Mouse (Mus musculus): ENCODE results near the gene Asb10. TPM values are rescaled to one million over a fixed set of nuclear protein-coding genes. Genes with fewer than 3 reads are reported as not detected.
A peak's percentile ranks its signal among the peaks of the same experiment; 100 is the strongest.

Gene Asb10
- total and polyA plus RNA-seq, 2 experiments from 2014 or later, result 20.8 to 44.0 TPM

- Histone ChIP-seq H3K4me3 (ENCODE audit: low read depth, low read length) (no peak overlapping the region), H3K9ac (replicated peaks; ENCODE audit: low read depth, low read length) (no peak overlapping the region), H3K9me3 (replicated peaks; ENCODE audit: control insufficient read depth, low read length) (no peaks in the 10 kb centered on the region), H3K27ac (ENCODE audit: low read depth) (no peak overlapping the region), H3K36me3 (replicated peaks; ENCODE audit: control insufficient read depth, insufficient read depth, low read length) (peaks cover 91% of the 10 kb centered on the region), H3K4me2 (ENCODE audit: low read depth, low read length) (no peak overlapping the region), H3K27me3 (ENCODE audit: control insufficient read depth, insufficient read depth, low read length) (no peaks in the 10 kb centered on the region), H3K4me1 (ENCODE audit: control insufficient read depth, insufficient read depth) (no peaks in the 10 kb centered on the region)
- DNase-seq (ENCODE audit: low spot score) (no peak), ATAC-seq (ENCODE audit: insufficient read depth, low read depth) (no peak)
- WGBS, result 88% methylated on average over 14 of the region's 14 CpGs
- no peak for TF ChIP-seq CTCF (IDR thresholded peaks at IDR 0.05; ENCODE audit: low read depth)
- no peak for TF ChIP-seq EP300 (IDR thresholded peaks at IDR 0.05; ENCODE audit: low read depth)
Observed at GRCm38 (mm10) chr5:24490413-24490920, 50.3 kb downstream of the Asb10 start.

DNA sequence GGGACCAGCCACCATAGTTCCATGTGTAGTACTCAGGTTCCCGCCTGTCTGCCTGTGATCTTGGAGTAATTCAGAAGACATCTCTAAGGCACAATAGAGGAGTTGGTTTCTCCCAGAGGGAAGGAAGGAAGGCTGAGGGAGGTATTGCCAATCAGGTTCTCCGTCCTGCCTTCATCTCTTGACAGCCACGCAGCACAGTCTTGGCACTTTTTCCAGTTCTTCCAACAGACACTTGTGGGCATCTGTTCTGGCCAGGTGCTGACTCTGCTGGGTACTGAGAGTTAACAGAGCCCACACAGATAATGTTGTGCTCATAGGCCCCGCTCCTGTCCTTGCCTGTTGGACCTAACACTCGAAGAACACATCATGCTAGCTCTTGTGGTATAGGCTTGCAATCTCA, 54.0 kb downstream of the Asb10 start:
- H3K36me3 ChIP-seq (replicated peaks; ENCODE audit: control insufficient read depth, insufficient read depth, low read length), result peaks cover 79% of the 10 kb centered on the region
- ATAC-seq (ENCODE audit: insufficient read depth, low read depth) (no peak), DNase-seq (ENCODE audit: low spot score) (no peak)
- no peak overlapping the region for H3K4me2 ChIP-seq (ENCODE audit: low read depth, low read length)
- no peaks in the 10 kb centered on the region for H3K9me3 ChIP-seq (replicated peaks; ENCODE audit: control insufficient read depth, low read length)
- H3K4me1 ChIP-seq (ENCODE audit: control insufficient read depth, insufficient read depth), result no peaks in the 10 kb centered on the region
- H3K27me3 ChIP-seq (ENCODE audit: control insufficient read depth, insufficient read depth, low read length), result no peaks in the 10 kb centered on the region
- TF ChIP-seq CTCF (IDR thresholded peaks at IDR 0.05; ENCODE audit: low read depth) (no peak), EP300 (IDR thresholded peaks at IDR 0.05; ENCODE audit: low read depth) (no peak)
- no peak overlapping the region for H3K4me3 ChIP-seq (ENCODE audit: low read depth, low read length)
- H3K27ac ChIP-seq (ENCODE audit: low read depth), result no peak overlapping the region
- H3K9ac ChIP-seq (replicated peaks; ENCODE audit: low read depth, low read length), result no peak overlapping the region
- WGBS, result 83% methylated on average over 5 of the region's 5 CpGs

DNA sequence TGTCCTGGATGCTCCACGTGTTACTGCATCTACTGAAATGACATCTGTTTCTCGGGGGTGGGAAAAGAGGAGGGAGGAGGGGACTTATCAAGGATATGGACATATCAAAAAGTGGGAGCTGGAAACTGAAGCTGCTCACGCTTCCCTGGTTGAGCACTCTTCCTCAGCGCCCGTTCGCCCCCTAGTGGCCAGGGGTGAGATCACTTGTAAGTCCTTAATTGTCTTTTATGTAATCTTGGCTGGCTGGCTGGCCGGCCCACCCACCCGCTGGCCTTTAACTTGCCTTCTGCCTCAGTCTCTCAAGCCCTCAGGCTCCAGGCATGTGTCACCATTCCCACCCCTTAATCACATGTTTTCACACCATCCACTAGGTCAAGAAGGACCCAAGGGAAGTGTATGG, 54.7 kb downstream of the Asb10 start:
- DNase-seq (ENCODE audit: low spot score), result peak; percentile 77
- no peak for ATAC-seq (ENCODE audit: insufficient read depth, low read depth)
- H3K4me3 ChIP-seq (ENCODE audit: low read depth, low read length), result no peak overlapping the region
- 3% methylated on average over 8 of the region's 8 CpGs for WGBS
- H3K36me3 ChIP-seq (replicated peaks; ENCODE audit: control insufficient read depth, insufficient read depth, low read length), result peaks cover 76% of the 10 kb centered on the region
- H3K9me3 ChIP-seq (replicated peaks; ENCODE audit: control insufficient read depth, low read length), result no peaks in the 10 kb centered on the region
- H3K27ac ChIP-seq (ENCODE audit: low read depth), result no peak overlapping the region
- H3K9ac ChIP-seq (replicated peaks; ENCODE audit: low read depth, low read length), result no peak overlapping the region
- peak; percentile 85 for TF ChIP-seq CTCF (IDR thresholded peaks at IDR 0.05; ENCODE audit: low read depth)
- TF ChIP-seq EP300 (IDR thresholded peaks at IDR 0.05; ENCODE audit: low read depth), result no peak
- no peaks in the 10 kb centered on the region for H3K27me3 ChIP-seq (ENCODE audit: control insufficient read depth, insufficient read depth, low read length)
- no peak overlapping the region for H3K4me2 ChIP-seq (ENCODE audit: low read depth, low read length)
- no peaks in the 10 kb centered on the region for H3K4me1 ChIP-seq (ENCODE audit: control insufficient read depth, insufficient read depth)

- Histone ChIP-seq H3K36me3 (replicated peaks; ENCODE audit: control insufficient read depth, insufficient read depth, low read length) (peaks cover 76% of the 10 kb centered on the region), H3K4me1 (ENCODE audit: control insufficient read depth, insufficient read depth) (no peaks in the 10 kb centered on the region), H3K9ac (replicated peaks; ENCODE audit: low read depth, low read length) (no peak overlapping the region), H3K27ac (ENCODE audit: low read depth) (no peak overlapping the region), H3K4me3 (ENCODE audit: low read depth, low read length) (no peak overlapping the region), H3K4me2 (ENCODE audit: low read depth, low read length) (no peak overlapping the region), H3K27me3 (ENCODE audit: control insufficient read depth, insufficient read depth, low read length) (no peaks in the 10 kb centered on the region), H3K9me3 (replicated peaks; ENCODE audit: control insufficient read depth, low read length) (no peaks in the 10 kb centered on the region)
- WGBS, result 42% methylated on average over 22 of the region's 22 CpGs
- no peak for ATAC-seq (ENCODE audit: insufficient read depth, low read depth)
- no peak for DNase-seq (ENCODE audit: low spot score)
- TF ChIP-seq CTCF (IDR thresholded peaks at IDR 0.05; ENCODE audit: low read depth) (no peak), EP300 (IDR thresholded peaks at IDR 0.05; ENCODE audit: low read depth) (no peak)
Observed at GRCm38 (mm10) chr5:24484963-24485362, 55.8 kb downstream of the Asb10 start.

DNA sequence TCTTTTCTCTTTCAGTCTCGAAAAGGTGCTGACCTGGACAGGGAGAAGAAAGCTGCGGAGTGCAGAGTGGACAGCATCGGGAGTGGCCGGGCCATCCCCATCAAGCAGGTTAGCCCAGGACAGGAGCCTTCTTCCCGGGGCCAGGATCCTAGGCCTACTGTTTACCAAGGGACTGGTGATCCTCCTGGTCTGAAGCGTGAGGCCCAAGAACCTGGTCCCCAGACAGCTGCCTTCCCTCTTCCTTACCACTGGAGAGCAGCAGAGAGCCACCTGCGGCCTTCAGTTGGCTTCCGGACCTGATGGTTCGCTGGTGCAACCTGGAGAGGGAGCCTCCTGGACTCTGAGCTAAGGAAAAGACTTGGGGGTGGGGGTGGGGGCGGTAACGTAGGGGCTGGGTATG, 57.5 kb downstream of the Asb10 start:
- DNase-seq (ENCODE audit: low spot score) (peak; percentile 74), ATAC-seq (ENCODE audit: insufficient read depth, low read depth) (peak; percentile 58)
- WGBS, result 41% methylated on average over 11 of the region's 11 CpGs
- H3K4me2 ChIP-seq (ENCODE audit: low read depth, low read length), result no peak overlapping the region
- H3K27ac ChIP-seq (ENCODE audit: low read depth), result no peak overlapping the region
- no peak overlapping the region for H3K4me3 ChIP-seq (ENCODE audit: low read depth, low read length)
- TF ChIP-seq EP300 (IDR thresholded peaks at IDR 0.05; ENCODE audit: low read depth), result no peak
- peak; percentile 90 for TF ChIP-seq CTCF (IDR thresholded peaks at IDR 0.05; ENCODE audit: low read depth)
- H3K9ac ChIP-seq (replicated peaks; ENCODE audit: low read depth, low read length), result no peak overlapping the region
- peaks cover 76% of the 10 kb centered on the region for H3K36me3 ChIP-seq (replicated peaks; ENCODE audit: control insufficient read depth, insufficient read depth, low read length)
- no peaks in the 10 kb centered on the region for H3K4me1 ChIP-seq (ENCODE audit: control insufficient read depth, insufficient read depth)
- no peaks in the 10 kb centered on the region for H3K27me3 ChIP-seq (ENCODE audit: control insufficient read depth, insufficient read depth, low read length)
- no peaks in the 10 kb centered on the region for H3K9me3 ChIP-seq (replicated peaks; ENCODE audit: control insufficient read depth, low read length)

Other genes with a start within 250 kb of the Asb10 start
- 86.1 and 120 TPM in 2 replicates for gene Kcnh2, start 189.4 kb downstream of the Asb10 start, total RNA-seq (2014; rRNA removed; ENCODE audit: low replicate concordance)
- 29.4 and 32.1 TPM in 2 replicates for gene Kcnh2, start 189.4 kb downstream of the Asb10 start, polyA plus RNA-seq (2015; fragmentation: Nextera tagmentation; extraction: Ambion mirVana)
- 50.9 and 52.1 TPM in 2 replicates for gene Nos3, start 176.2 kb downstream of the Asb10 start, total RNA-seq (2014; rRNA removed; ENCODE audit: low replicate concordance)
- 21.1 and 25.6 TPM in 2 replicates for gene Nos3, start 176.2 kb downstream of the Asb10 start, polyA plus RNA-seq (2015; fragmentation: Nextera tagmentation; extraction: Ambion mirVana)
- gene Atg9b, start 148.8 kb downstream of the Asb10 start, total RNA-seq (2014; rRNA removed; ENCODE audit: low replicate concordance), result 0.15 and 0.66 TPM in 2 replicates
- 0.34 and 0.47 TPM in 2 replicates for gene Atg9b, start 148.8 kb downstream of the Asb10 start, polyA plus RNA-seq (2015; fragmentation: Nextera tagmentation; extraction: Ambion mirVana)
- 141 and 159 TPM in 2 replicates for gene Abcb8, start 147.3 kb downstream of the Asb10 start, total RNA-seq (2014; rRNA removed; ENCODE audit: low replicate concordance)
- 69.2 and 73.2 TPM in 2 replicates for gene Abcb8, start 147.3 kb downstream of the Asb10 start, polyA plus RNA-seq (2015; fragmentation: Nextera tagmentation; extraction: Ambion mirVana)
- not detected in 2 replicates for gene Asic3, start 127.6 kb downstream of the Asb10 start, total RNA-seq (2014; rRNA removed; ENCODE audit: low replicate concordance)
- gene Asic3, start 127.6 kb downstream of the Asb10 start, polyA plus RNA-seq (2015; fragmentation: Nextera tagmentation; extraction: Ambion mirVana), result 0.08 and 0.10 TPM in 2 replicates
- gene Cdk5, start 117.4 kb downstream of the Asb10 start, total RNA-seq (2014; rRNA removed; ENCODE audit: low replicate concordance), result 17.3 and 21.6 TPM in 2 replicates
- 30.9 and 32.2 TPM in 2 replicates for gene Cdk5, start 117.4 kb downstream of the Asb10 start, polyA plus RNA-seq (2015; fragmentation: Nextera tagmentation; extraction: Ambion mirVana)
- gene Slc4a2, start 117.1 kb downstream of the Asb10 start, total RNA-seq (2014; rRNA removed; ENCODE audit: low replicate concordance), result 74.9 and 110 TPM in 2 replicates
- gene Slc4a2, start 117.1 kb downstream of the Asb10 start, polyA plus RNA-seq (2015; fragmentation: Nextera tagmentation; extraction: Ambion mirVana), result 20.8 and 21.5 TPM in 2 replicates
- gene Fastk, start 95.7 kb downstream of the Asb10 start, total RNA-seq (2014; rRNA removed; ENCODE audit: low replicate concordance), result 368 and 470 TPM in 2 replicates
- gene Fastk, start 95.7 kb downstream of the Asb10 start, polyA plus RNA-seq (2015; fragmentation: Nextera tagmentation; extraction: Ambion mirVana), result 219 and 223 TPM in 2 replicates
- gene Tmub1, start 93.1 kb downstream of the Asb10 start, total RNA-seq (2014; rRNA removed; ENCODE audit: low replicate concordance), result 30.8 and 36.7 TPM in 2 replicates
- gene Tmub1, start 93.1 kb downstream of the Asb10 start, polyA plus RNA-seq (2015; fragmentation: Nextera tagmentation; extraction: Ambion mirVana), result 16.5 and 17.3 TPM in 2 replicates
- gene Agap3, start 88.8 kb downstream of the Asb10 start, total RNA-seq (2014; rRNA removed; ENCODE audit: low replicate concordance), result 39.3 and 40.6 TPM in 2 replicates
- gene Agap3, start 88.8 kb downstream of the Asb10 start, polyA plus RNA-seq (2015; fragmentation: Nextera tagmentation; extraction: Ambion mirVana), result 15.6 and 18.3 TPM in 2 replicates
- gene Gbx1, start 13.8 kb downstream of the Asb10 start, total RNA-seq (2014; rRNA removed; ENCODE audit: low replicate concordance), result not detected in 2 replicates
- gene Gbx1, start 13.8 kb downstream of the Asb10 start, polyA plus RNA-seq (2015; fragmentation: Nextera tagmentation; extraction: Ambion mirVana), result not detected in 2 replicates
- gene 4931409K22Rik, start 15.8 kb upstream of the Asb10 start, total RNA-seq (2014; rRNA removed; ENCODE audit: low replicate concordance), result not detected in 2 replicates
- not detected in 2 replicates for gene 4931409K22Rik, start 15.8 kb upstream of the Asb10 start, polyA plus RNA-seq (2015; fragmentation: Nextera tagmentation; extraction: Ambion mirVana)
- gene Abcf2, start 36.5 kb upstream of the Asb10 start, total RNA-seq (2014; rRNA removed; ENCODE audit: low replicate concordance), result 53.7 and 56.0 TPM in 2 replicates
- 46.0 and 49.6 TPM in 2 replicates for gene Abcf2, start 36.5 kb upstream of the Asb10 start, polyA plus RNA-seq (2015; fragmentation: Nextera tagmentation; extraction: Ambion mirVana)
- gene Chpf2, start 45.8 kb upstream of the Asb10 start, total RNA-seq (2014; rRNA removed; ENCODE audit: low replicate concordance), result 34.9 and 64.4 TPM in 2 replicates
- 10.5 and 13.2 TPM in 2 replicates for gene Chpf2, start 45.8 kb upstream of the Asb10 start, polyA plus RNA-seq (2015; fragmentation: Nextera tagmentation; extraction: Ambion mirVana)
- gene Smarcd3, start 83.4 kb upstream of the Asb10 start, total RNA-seq (2014; rRNA removed; ENCODE audit: low replicate concordance), result 79.2 and 98.4 TPM in 2 replicates
- gene Smarcd3, start 83.4 kb upstream of the Asb10 start, polyA plus RNA-seq (2015; fragmentation: Nextera tagmentation; extraction: Ambion mirVana), result 33.9 and 36.9 TPM in 2 replicates
- gene Nub1, start 144.6 kb upstream of the Asb10 start, total RNA-seq (2014; rRNA removed; ENCODE audit: low replicate concordance), result 20.4 and 25.6 TPM in 2 replicates
- 19.5 and 21.3 TPM in 2 replicates for gene Nub1, start 144.6 kb upstream of the Asb10 start, polyA plus RNA-seq (2015; fragmentation: Nextera tagmentation; extraction: Ambion mirVana)
- 3.4 and 5.1 TPM in 2 replicates for gene Wdr86, start 189.7 kb upstream of the Asb10 start, total RNA-seq (2014; rRNA removed; ENCODE audit: low replicate concordance)
- 2.7 and 2.8 TPM in 2 replicates for gene Wdr86, start 189.7 kb upstream of the Asb10 start, polyA plus RNA-seq (2015; fragmentation: Nextera tagmentation; extraction: Ambion mirVana)
- not detected in 2 replicates for gene Crygn, start 217.0 kb upstream of the Asb10 start, total RNA-seq (2014; rRNA removed; ENCODE audit: low replicate concordance)
- gene Crygn, start 217.0 kb upstream of the Asb10 start, polyA plus RNA-seq (2015; fragmentation: Nextera tagmentation; extraction: Ambion mirVana), result 3.5 and 3.9 TPM in 2 replicates

Data from heart, postnatal 0 days (tissue).